Mouse (Mus musculus): ENCODE measurements around the gene Ttc28. TPM values are rescaled to one million over a fixed set of nuclear protein-coding genes. Genes with fewer than 3 reads are reported as not detected.

The Ttc28 gene
- polyA plus RNA-seq, 1 experiment = 6.8 TPM

DNA sequence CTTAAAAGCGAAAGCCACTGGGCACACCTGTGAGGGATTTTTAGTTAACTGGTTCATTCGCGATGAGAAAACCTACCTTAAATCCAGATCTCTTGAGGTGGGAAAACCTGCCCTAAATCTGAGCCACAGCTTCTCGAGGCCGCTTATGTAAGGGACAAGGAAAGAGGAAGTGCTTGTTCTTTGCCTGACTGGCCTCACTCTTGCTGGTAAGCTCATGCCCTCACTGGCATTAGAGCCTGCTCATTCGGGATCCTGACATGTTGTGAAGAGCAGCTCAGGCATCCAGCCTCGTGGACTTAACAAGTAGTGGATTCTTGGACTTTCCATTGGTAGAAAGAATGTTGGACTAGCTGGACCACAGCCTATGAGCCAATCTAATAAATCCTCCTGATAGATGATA is 422.1 kb downstream of the Ttc28 start:
- TF ChIP-seq POLR2A (IDR thresholded peaks at IDR 0.05; ENCODE audit: low read depth, low read length) (no peak), CTCF (IDR thresholded peaks at IDR 0.05; ENCODE audit: extremely low read depth, insufficient read depth, insufficient read length, insufficient replicate concordance) (no peak)
- no peak overlapping the region for H3K4me3 ChIP-seq (ENCODE audit: extremely low read depth, insufficient read depth, insufficient read length)
- H3K27me3 ChIP-seq (ENCODE audit: control insufficient read depth, insufficient read depth, low read length) = no peaks in the 10 kb centered on the region
- 27% methylated on average over 7 of the region's 7 CpGs for WGBS
- H3K27ac ChIP-seq (ENCODE audit: insufficient read depth, low read length) = no peak overlapping the region
- H3K36me3 ChIP-seq (ENCODE audit: control insufficient read depth, insufficient read depth, low read length) = no peaks in the 10 kb centered on the region
- peak in 1 of 2 experiments; percentile 1 for DNase-seq (ENCODE audit: low read depth in 1 of 2, low spot score in 2 of 2)
- H3K4me1 ChIP-seq (ENCODE audit: control insufficient read depth, insufficient read depth, insufficient read length) = no peaks in the 10 kb centered on the region

GRCm38 (mm10) chr5:111304730-111305129 is 425.1 kb downstream of the Ttc28 start:
- TF ChIP-seq CTCF (IDR thresholded peaks at IDR 0.05; ENCODE audit: extremely low read depth, insufficient read depth, insufficient read length, insufficient replicate concordance) = no peak
- no peak for TF ChIP-seq POLR2A (IDR thresholded peaks at IDR 0.05; ENCODE audit: low read depth, low read length)
- no peak for DNase-seq (ENCODE audit: low read depth in 1 of 2, low spot score in 2 of 2)
- Histone ChIP-seq H3K27ac (ENCODE audit: insufficient read depth, low read length) (no peak overlapping the region), H3K4me3 (ENCODE audit: extremely low read depth, insufficient read depth, insufficient read length) (no peak overlapping the region), H3K4me1 (ENCODE audit: control insufficient read depth, insufficient read depth, insufficient read length) (no peaks in the 10 kb centered on the region), H3K27me3 (ENCODE audit: control insufficient read depth, insufficient read depth, low read length) (no peaks in the 10 kb centered on the region), H3K36me3 (ENCODE audit: control insufficient read depth, insufficient read depth, low read length) (no peaks in the 10 kb centered on the region)
- 90% methylated on average over 3 of the region's 3 CpGs for WGBS

DNA sequence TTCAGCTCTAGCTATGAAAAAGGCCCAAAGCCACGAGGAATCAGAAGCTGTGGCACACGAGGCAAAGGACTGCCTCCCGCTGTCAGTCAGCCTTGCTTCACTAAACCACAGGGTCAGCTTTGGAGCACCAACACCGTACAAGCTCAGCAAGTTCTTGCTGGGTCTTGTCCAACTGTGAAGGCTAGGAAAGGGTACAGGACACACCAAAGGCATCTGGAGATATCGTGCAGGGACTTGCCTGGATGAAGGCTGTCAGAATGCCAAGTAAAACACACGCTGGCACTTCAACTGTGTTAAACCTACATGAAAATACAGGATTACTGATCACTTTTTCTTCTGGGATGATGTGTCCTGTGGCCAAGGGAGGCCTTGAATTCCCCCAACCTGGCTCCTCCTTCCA is 430.6 kb downstream of the Ttc28 start:
- no peak for DNase-seq (ENCODE audit: low read depth in 1 of 2, low spot score in 2 of 2)
- no peak for TF ChIP-seq CTCF (IDR thresholded peaks at IDR 0.05; ENCODE audit: extremely low read depth, insufficient read depth, insufficient read length, insufficient replicate concordance)
- no peak for TF ChIP-seq POLR2A (IDR thresholded peaks at IDR 0.05; ENCODE audit: low read depth, low read length)
- no peaks in the 10 kb centered on the region for H3K27me3 ChIP-seq (ENCODE audit: control insufficient read depth, insufficient read depth, low read length)
- H3K36me3 ChIP-seq (ENCODE audit: control insufficient read depth, insufficient read depth, low read length) = no peaks in the 10 kb centered on the region
- WGBS = 63% methylated on average over 6 of the region's 6 CpGs
- no peaks in the 10 kb centered on the region for H3K4me1 ChIP-seq (ENCODE audit: control insufficient read depth, insufficient read depth, insufficient read length)
- H3K27ac ChIP-seq (ENCODE audit: insufficient read depth, low read length) = no peak overlapping the region
- H3K4me3 ChIP-seq (ENCODE audit: extremely low read depth, insufficient read depth, insufficient read length) = no peak overlapping the region

GRCm38 (mm10) chr5:111313833-111314232 is 434.2 kb downstream of the Ttc28 start:
- Histone ChIP-seq H3K4me1 (ENCODE audit: control insufficient read depth, insufficient read depth, insufficient read length) (no peaks in the 10 kb centered on the region), H3K27ac (ENCODE audit: insufficient read depth, low read length) (no peak overlapping the region), H3K36me3 (ENCODE audit: control insufficient read depth, insufficient read depth, low read length) (no peaks in the 10 kb centered on the region), H3K4me3 (ENCODE audit: extremely low read depth, insufficient read depth, insufficient read length) (no peak overlapping the region), H3K27me3 (ENCODE audit: control insufficient read depth, insufficient read depth, low read length) (no peaks in the 10 kb centered on the region)
- WGBS = 88% methylated on average over 9 of the region's 9 CpGs
- DNase-seq (ENCODE audit: low read depth in 1 of 2, low spot score in 2 of 2) = no peak
- TF ChIP-seq POLR2A (IDR thresholded peaks at IDR 0.05; ENCODE audit: low read depth, low read length) (no peak), CTCF (IDR thresholded peaks at IDR 0.05; ENCODE audit: extremely low read depth, insufficient read depth, insufficient read length, insufficient replicate concordance) (no peak)

GRCm38 (mm10) chr5:111315061-111315460 is 435.5 kb downstream of the Ttc28 start:
- H3K36me3 ChIP-seq (ENCODE audit: control insufficient read depth, insufficient read depth, low read length) = no peaks in the 10 kb centered on the region
- 92% methylated on average over 6 of the region's 6 CpGs for WGBS

DNA sequence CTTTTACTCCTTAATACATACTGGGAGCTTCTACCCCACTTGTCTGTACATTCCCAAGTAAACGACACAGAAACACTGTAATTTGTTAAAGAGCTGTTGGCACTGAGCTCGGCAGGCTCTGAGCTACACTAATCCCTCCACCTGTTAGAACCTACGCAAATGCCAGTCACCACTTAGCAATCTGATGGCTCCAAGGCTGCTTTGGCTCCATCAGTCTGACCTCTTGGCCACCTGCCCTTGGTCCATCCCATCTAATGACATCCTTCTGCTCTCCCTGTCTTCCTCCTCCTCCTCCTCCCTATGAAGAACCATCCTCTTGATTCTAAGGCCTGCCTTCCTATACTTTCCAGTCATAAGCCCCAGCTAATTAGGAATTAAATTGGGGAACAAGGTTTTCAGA is 437.9 kb downstream of the Ttc28 start:
- no peak overlapping the region for H3K4me3 ChIP-seq (ENCODE audit: extremely low read depth, insufficient read depth, insufficient read length)
- DNase-seq (ENCODE audit: low read depth in 1 of 2, low spot score in 2 of 2) = no peak
- WGBS = 91% methylated on average over 3 of the region's 3 CpGs
- no peak for TF ChIP-seq POLR2A (IDR thresholded peaks at IDR 0.05; ENCODE audit: low read depth, low read length)
- no peaks in the 10 kb centered on the region for H3K27me3 ChIP-seq (ENCODE audit: control insufficient read depth, insufficient read depth, low read length)
- H3K36me3 ChIP-seq (ENCODE audit: control insufficient read depth, insufficient read depth, low read length) = no peaks in the 10 kb centered on the region
- no peaks in the 10 kb centered on the region for H3K4me1 ChIP-seq (ENCODE audit: control insufficient read depth, insufficient read depth, insufficient read length)
- no peak overlapping the region for H3K27ac ChIP-seq (ENCODE audit: insufficient read depth, low read length)

More at GRCm38 (mm10) chr5:111315061-111315460, 435.5 kb downstream of the Ttc28 start:
- no peaks in the 10 kb centered on the region for H3K27me3 ChIP-seq (ENCODE audit: control insufficient read depth, insufficient read depth, low read length)
- no peak for DNase-seq (ENCODE audit: low read depth in 1 of 2, low spot score in 2 of 2)
- H3K4me3 ChIP-seq (ENCODE audit: extremely low read depth, insufficient read depth, insufficient read length) = no peak overlapping the region
- no peak overlapping the region for H3K27ac ChIP-seq (ENCODE audit: insufficient read depth, low read length)
- TF ChIP-seq CTCF (IDR thresholded peaks at IDR 0.05; ENCODE audit: extremely low read depth, insufficient read depth, insufficient read length, insufficient replicate concordance) (no peak), POLR2A (IDR thresholded peaks at IDR 0.05; ENCODE audit: low read depth, low read length) (no peak)
- H3K4me1 ChIP-seq (ENCODE audit: control insufficient read depth, insufficient read depth, insufficient read length) = no peaks in the 10 kb centered on the region

DNA sequence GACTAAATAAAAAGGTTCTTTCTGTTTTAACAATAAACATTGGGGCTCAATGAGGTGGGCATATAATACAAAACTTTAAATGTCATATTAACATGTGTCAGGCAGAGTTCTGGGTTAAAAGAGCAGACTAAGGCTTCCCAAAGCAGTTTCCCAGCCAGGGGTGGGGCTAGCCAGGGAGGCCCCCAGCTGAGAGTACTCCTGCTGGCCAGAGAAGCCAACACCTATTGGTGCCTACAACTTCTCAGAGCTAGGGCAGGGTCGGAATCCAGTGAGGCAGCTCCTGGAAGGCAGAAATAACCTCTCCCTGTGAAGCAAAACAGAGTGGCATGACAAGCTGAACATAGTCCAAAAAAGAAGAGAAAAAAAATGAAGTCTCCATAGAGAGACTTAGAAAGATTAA is 439.3 kb downstream of the Ttc28 start:
- no peaks in the 10 kb centered on the region for H3K27me3 ChIP-seq (ENCODE audit: control insufficient read depth, insufficient read depth, low read length)
- no peak overlapping the region for H3K4me3 ChIP-seq (ENCODE audit: extremely low read depth, insufficient read depth, insufficient read length)
- 63% methylated on average over 1 of the region's 1 CpGs for WGBS
- no peaks in the 10 kb centered on the region for H3K4me1 ChIP-seq (ENCODE audit: control insufficient read depth, insufficient read depth, insufficient read length)
- H3K36me3 ChIP-seq (ENCODE audit: control insufficient read depth, insufficient read depth, low read length) = no peaks in the 10 kb centered on the region
- no peak for DNase-seq (ENCODE audit: low read depth in 1 of 2, low spot score in 2 of 2)
- no peak overlapping the region for H3K27ac ChIP-seq (ENCODE audit: insufficient read depth, low read length)
- no peak for TF ChIP-seq CTCF (IDR thresholded peaks at IDR 0.05; ENCODE audit: extremely low read depth, insufficient read depth, insufficient read length, insufficient replicate concordance)
- TF ChIP-seq POLR2A (IDR thresholded peaks at IDR 0.05; ENCODE audit: low read depth, low read length) = no peak

Data from spleen, adult 2 months (tissue).